In genomic region chr1:191880247-191880646, GRCm38 (mm10) we compare ENCODE assay signal across 19 mouse cellular contexts. TPM values are rescaled to one million over a fixed set of nuclear protein-coding genes. Genes with fewer than 3 reads are reported as not detected.
A peak's percentile ranks its signal among the peaks of the same experiment; 100 is the strongest.
DNase-seq lines count a peak whose midpoint lies in the region; ATAC-seq and TF ChIP-seq lines count a peak whose summit lies in the region.
"Had no signal": no experiment of that assay in that cellular context is flagged by ENCODE, and none has a peak within 500 bp of the region (broad histone marks: within the 10 kb centered on the region; RNA-seq: fewer than 3 reads in every experiment).

No protein-coding gene starts in this region.

- peaks cover 100% of the 10 kb centered on the region for H3K4me1 ChIP-seq in megakaryocyte, embryonic 14.5 days
- peaks cover 86% of the 10 kb centered on the region for H3K4me1 ChIP-seq in liver, embryonic 12.5 days
- H3K4me1 ChIP-seq: hindbrain, embryonic 15.5 days had no signal

- no peak for TF ChIP-seq CTCF in layer of hippocampus, adult 2 months (conservative IDR thresholded peaks at IDR 0.05)

- H3K36me3 ChIP-seq in megakaryocyte, embryonic 14.5 days (replicated peaks; ENCODE audit: low read length) = peaks cover 2% of the 10 kb centered on the region
- no peaks in the 10 kb centered on the region for H3K36me3 ChIP-seq in liver, embryonic 12.5 days
- H3K36me3 ChIP-seq: embryonic facial prominence, embryonic 15.5 days; hindbrain, embryonic 15.5 days; kidney, embryonic 15.5 days had no signal

- H3K9me3 ChIP-seq in megakaryocyte, embryonic 14.5 days = no peaks in the 10 kb centered on the region
- H3K9me3 ChIP-seq in liver, embryonic 12.5 days (replicated peaks) = no peaks in the 10 kb centered on the region
- H3K9me3 ChIP-seq: embryonic facial prominence, embryonic 15.5 days; hindbrain, embryonic 15.5 days; kidney, embryonic 15.5 days had no signal

- peak overlapping the region; percentile 52 for H3K4me2 ChIP-seq in liver, embryonic 12.5 days
- H3K4me2 ChIP-seq: embryonic facial prominence, embryonic 15.5 days; hindbrain, embryonic 15.5 days; kidney, embryonic 15.5 days had no signal

- H3K27ac ChIP-seq in liver, embryonic 12.5 days = peak overlapping the region; percentile 79
- H3K27ac ChIP-seq in layer of hippocampus, adult 2 months = no peak overlapping the region
- H3K27ac ChIP-seq: embryonic facial prominence, embryonic 15.5 days; gastrocnemius, adult 2 months; hindbrain, embryonic 15.5 days; kidney, embryonic 15.5 days had no signal

- H3K4me3 ChIP-seq in megakaryocyte, embryonic 14.5 days (replicated peaks) = peak overlapping the region; percentile 86
- H3K4me3 ChIP-seq in liver, embryonic 12.5 days = no peak overlapping the region
- no peak overlapping the region for H3K4me3 ChIP-seq in layer of hippocampus, adult 2 months
- H3K4me3 ChIP-seq: embryonic facial prominence, embryonic 15.5 days; gastrocnemius, adult 2 months; hindbrain, embryonic 15.5 days; kidney, embryonic 15.5 days had no signal

- WGBS in liver, embryonic 12.5 days (ENCODE audit: insufficient replicate concordance) = 48% methylated on average over 3 of the region's 3 CpGs

- DNase-seq in ZHBTc4 (ENCODE audit: low read depth, low spot score) = peak; percentile 41
- DNase-seq in layer of hippocampus, adult 2 months (ENCODE audit: low spot score in 2 of 2) = no peak
- DNase-seq: embryo, embryonic 11 days; gastrocnemius, adult 2 months; heart, adult 11 months; heart, postnatal 10 days; layer of hippocampus, postnatal 36 days; lung, adult 2 months; right cerebral cortex, adult 18-20 months had no signal

- peak overlapping the region; percentile 44 for H3K9ac ChIP-seq in liver, embryonic 12.5 days
- H3K9ac ChIP-seq: embryonic facial prominence, embryonic 15.5 days; hindbrain, embryonic 15.5 days; kidney, embryonic 15.5 days had no signal

- ATAC-seq in megakaryocyte, adult 5-6 weeks (ENCODE audit: poor library complexity, severe bottlenecking) = no peak
- ATAC-seq in liver, embryonic 12.5 days = peak; percentile 72
- no peak for ATAC-seq in CD4-positive, CD25-positive, alpha-beta regulatory T cell, adult 4 months
- no peak for ATAC-seq in megakaryocyte-erythroid progenitor cell, adult 5-6 weeks (replicated peaks; ENCODE audit: low FRiP score, low TSS enrichment, poor library complexity, severe bottlenecking)
- ATAC-seq: forebrain, embryonic 14.5 days; intestine, embryonic 16.5 days had no signal

- peaks cover 4% of the 10 kb centered on the region for H3K27me3 ChIP-seq in megakaryocyte, embryonic 14.5 days (replicated peaks)
- H3K27me3 ChIP-seq in liver, embryonic 12.5 days (replicated peaks) = peaks cover 32% of the 10 kb centered on the region
- H3K27me3 ChIP-seq: embryonic facial prominence, embryonic 15.5 days; hindbrain, embryonic 15.5 days; kidney, embryonic 15.5 days had no signal

RNA-seq across cellular contexts. Expression of gene Slc30a1, which starts 26.3 kb away (rescaled TPM):
- polyA plus RNA-seq in megakaryocyte, embryonic 14.5 days (2012; ENCODE audit: insufficient read depth, low replicate concordance) = 22.9 and 46.4 TPM in 2 replicates
- total RNA-seq in megakaryocyte, adult 5-6 weeks (2015) = 10.1 TPM in 2 replicates
- 11.2 and 12.1 TPM in 2 replicates for total RNA-seq in megakaryocyte, adult 5-6 weeks (2017)
- polyA plus RNA-seq in liver, embryonic 12.5 days (2016; fragmentation: Nextera tagmentation; extraction: Ambion mirVana) = 6.0 and 7.2 TPM in 2 replicates
- 10 to 100 TPM; 35.5 to 37.1 TPM for total RNA-seq in layer of hippocampus, adult 2 months (2021)
- polyA plus RNA-seq in CD4-positive, CD25-positive, alpha-beta regulatory T cell, adult 4 months (2017; shearing (Covaris generic)) = 1 to 10 TPM; 1.4 to 1.8 TPM
- total RNA-seq in megakaryocyte-erythroid progenitor cell, adult 5-6 weeks (2014; fragmentation: Nextera tagmentation) = 4.4 and 5.5 TPM in 2 replicates
- 6.2 and 6.7 TPM in 2 replicates for total RNA-seq in megakaryocyte-erythroid progenitor cell, adult 5-6 weeks (2017)

RNA-seq across cellular contexts. Expression of gene Nek2, which starts 59.0 kb away (rescaled TPM):
- 1.6 and 1.7 TPM in 2 replicates for polyA plus RNA-seq in megakaryocyte, embryonic 14.5 days (2012; ENCODE audit: insufficient read depth, low replicate concordance)
- total RNA-seq in megakaryocyte, adult 5-6 weeks (2015) = 19.9 and 25.9 TPM in 2 replicates
- total RNA-seq in megakaryocyte, adult 5-6 weeks (2017) = 33.7 and 45.2 TPM in 2 replicates
- 49.4 and 51.0 TPM in 2 replicates for polyA plus RNA-seq in liver, embryonic 12.5 days (2016; fragmentation: Nextera tagmentation; extraction: Ambion mirVana)
- 1 to 10 TPM; 1.0 to 1.3 TPM for total RNA-seq in layer of hippocampus, adult 2 months (2021)
- polyA plus RNA-seq in CD4-positive, CD25-positive, alpha-beta regulatory T cell, adult 4 months (2017; shearing (Covaris generic)) = 1 to 10 TPM in 1 of 2 experiments, under 1 TPM in 1; 0.23 to 3.3 TPM
- total RNA-seq in megakaryocyte-erythroid progenitor cell, adult 5-6 weeks (2014; fragmentation: Nextera tagmentation) = 23.4 and 29.8 TPM in 2 replicates
- total RNA-seq in megakaryocyte-erythroid progenitor cell, adult 5-6 weeks (2017) = 34.9 and 36.3 TPM in 2 replicates

Comparison
In these comparisons a context has a peak if more than half of its experiments do, and no peak if none do; other contexts are left out.
1. RNA of gene Nek2, which starts 59.0 kb away (total RNA-seq): 23.4 to 36.3 TPM in megakaryocyte-erythroid progenitor cell, adult 5-6 weeks and 19.9 to 45.2 TPM in megakaryocyte, adult 5-6 weeks; 1.0 to 1.3 TPM in layer of hippocampus, adult 2 months; every median in the first group is over 4 times any median in the second.